Mouse (Mus musculus) bone marrow macrophage, adult 2 months (primary cell): Measurements from ENCODE around the gene Gng10.

ENCODE experiments used
- CTCF ChIP-seq: IDR thresholded peaks from 2 replicates; pipeline ENCODE4 v1.5.1; 2012; ENCODE audit warnings: low read depth, mild to moderate bottlenecking, low read length, moderate library complexity
- POLR2A ChIP-seq: IDR thresholded peaks from 2 replicates; pipeline ENCODE4 v1.6.1; 2012; ENCODE audit warnings: mild to moderate bottlenecking, low read depth, low read length, borderline replicate concordance

DNA sequence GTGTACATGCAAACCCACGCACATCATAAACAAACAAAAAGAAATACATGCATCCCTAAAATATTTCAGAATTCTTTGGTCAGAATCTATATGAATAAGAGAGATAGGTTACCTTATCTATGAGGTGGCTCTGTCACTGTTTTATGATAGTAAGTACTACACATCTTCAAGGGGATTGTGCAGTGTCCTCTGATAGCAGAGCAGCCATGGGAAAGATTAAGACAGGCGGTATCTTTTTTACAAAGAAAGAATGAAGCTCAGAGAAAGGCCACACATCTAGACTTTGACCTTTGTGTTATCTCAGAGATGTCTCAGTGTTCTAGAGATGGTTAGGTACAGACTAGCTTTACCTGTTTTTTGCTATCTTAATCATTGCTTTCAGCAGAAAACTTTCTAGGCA is 18.0 kb upstream of the Gng10 start:
- TF ChIP-seq CTCF (no peak), POLR2A (no peak)
